Mouse (Mus musculus) CH12F3 (cell line): Measurements from ENCODE around the gene Gm9745.
"Not testable (repeated sequence)": the region's sequence is repeated elsewhere in the genome, so short reads cannot be mapped to it uniquely, and the experiment has no call there.

Experiments
- in situ Hi-C: fragments of 300-500 bp; cut with MboI; formaldehyde crosslinking; loops from 2 replicates; pipeline ENCODE4 v1.14.3; 2020; ENCODE audit warnings: low sequenced_read_pairs

Gm9745 gene

DNA sequence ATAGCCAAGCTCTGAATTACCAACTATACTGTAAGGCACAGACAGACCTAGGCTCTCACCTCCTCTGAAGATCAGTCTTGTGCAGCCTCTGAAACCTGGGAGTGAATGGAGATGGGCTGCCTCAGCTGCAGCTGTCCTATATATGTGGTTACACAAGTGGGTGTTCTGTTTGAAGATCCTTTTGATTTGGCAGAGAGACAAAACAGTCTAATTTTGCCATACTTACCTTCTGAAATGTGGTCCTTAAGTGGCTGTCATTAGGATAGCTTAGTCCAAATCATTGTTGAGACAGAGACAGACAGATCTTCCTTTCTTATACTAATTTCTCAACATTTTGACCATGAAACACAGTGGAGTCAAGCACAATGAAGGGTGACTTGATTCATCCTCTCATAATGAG is at the start of gene Gm9745:
Gene Gm9745 (minus strand): TSS at position 101 of the 400 bp plus-strand sequence.
- in situ Hi-C loops: not testable (repeated sequence)

DNA sequence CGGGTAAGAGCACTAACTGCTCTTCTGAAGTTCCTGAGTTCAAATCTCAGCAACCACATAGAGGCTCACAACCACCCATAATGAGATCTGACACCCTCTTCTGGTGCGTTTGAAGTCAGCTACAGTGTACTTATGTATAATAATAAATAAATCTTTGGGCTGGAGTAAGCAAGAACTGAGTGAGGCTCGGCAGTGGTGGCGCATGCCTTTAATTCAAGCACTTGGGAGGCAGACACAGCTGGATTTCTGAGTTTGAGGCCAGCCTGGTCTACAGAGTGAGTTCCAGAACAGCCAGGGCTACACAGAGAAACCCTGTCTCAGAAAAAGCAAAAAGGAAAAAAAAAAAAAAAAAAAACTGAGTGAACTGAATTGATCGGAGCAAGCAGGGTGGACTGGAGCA is 49.2 kb upstream of the Gm9745 start:
- in situ Hi-C loops: not testable (repeated sequence)

DNA sequence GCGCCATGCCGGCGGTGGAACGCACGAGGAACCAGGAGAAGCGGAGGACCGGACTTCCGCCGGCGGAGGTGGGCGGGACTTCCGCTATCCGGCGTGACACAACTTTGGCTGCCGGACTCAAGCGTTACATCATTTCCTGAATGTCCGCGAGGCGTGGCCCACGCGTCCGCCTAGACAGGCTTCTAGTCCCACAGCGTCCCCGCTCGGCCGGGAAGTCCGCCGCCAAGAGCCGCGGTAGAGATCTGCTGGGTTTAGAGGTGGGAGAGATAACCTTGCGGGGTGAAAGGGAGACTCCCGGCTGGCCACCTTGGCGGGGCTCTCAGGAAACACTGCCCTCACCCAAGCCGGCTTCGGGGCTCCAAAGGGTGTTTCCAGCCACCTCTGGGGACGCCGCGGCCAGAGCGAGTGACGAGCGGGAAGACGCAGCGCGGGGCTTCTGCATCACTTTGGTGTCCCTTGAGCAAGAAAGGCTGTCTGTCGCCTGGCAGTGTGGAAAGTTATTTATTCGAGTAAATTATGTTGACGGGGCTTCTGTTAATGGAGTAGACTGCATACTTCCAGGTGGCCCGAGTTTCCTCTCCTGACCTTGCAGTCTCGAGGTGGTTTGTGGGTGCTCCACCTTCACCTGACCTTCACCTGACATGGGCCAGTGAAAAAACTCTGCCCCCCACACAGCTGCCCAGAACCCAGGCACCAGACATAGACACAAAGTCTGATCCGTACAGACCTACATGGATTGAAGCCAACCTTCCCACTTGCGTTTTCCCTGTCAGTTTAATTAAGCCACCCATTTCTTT is 48.2 kb upstream of the Gm9745 start, which contains the start of gene Gtpbp4:
Gene Gtpbp4 (minus strand): TSS at position 94 of the 797 bp plus-strand sequence.
- in situ Hi-C loops: no loop called here

DNA sequence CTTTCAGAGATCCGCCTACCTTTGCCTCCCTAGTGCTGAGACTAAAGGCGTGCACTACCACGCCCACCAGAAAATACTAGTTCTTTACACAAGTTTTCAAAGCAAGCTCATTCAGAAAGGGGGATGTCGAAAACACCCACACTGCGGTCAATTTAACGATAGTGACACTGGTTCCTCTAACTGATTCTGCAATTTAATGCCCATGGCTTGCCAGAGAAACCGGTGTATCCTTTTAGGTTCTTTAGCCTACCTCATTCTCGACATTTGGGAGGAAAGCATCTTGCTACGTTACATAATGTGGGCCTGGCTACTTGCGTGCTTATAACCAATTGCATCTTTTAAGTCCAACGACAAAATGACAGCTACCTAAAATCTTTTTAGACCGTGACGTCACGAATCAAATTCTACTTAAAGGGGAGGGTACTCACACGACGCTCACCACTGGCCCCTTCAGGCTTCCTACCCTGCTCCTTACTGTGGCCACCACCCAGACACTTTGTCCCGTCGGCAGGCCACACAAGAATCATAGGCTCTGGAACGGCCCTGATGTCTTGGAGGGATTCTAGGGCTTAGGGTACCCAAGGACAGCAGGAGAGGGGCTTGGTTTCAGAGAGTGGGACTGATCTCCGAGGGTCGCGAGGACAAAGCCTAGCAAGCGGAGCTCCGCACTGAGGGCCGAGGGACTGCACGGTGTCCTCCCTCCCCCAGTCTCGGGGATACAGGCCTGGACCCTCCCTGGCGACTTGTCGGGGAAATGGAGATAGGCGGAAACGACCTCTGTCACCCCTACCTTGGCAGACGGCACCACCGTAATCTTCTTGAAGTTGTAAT is 47.3 kb upstream of the Gm9745 start:
- in situ Hi-C loops: no loop called here

DNA sequence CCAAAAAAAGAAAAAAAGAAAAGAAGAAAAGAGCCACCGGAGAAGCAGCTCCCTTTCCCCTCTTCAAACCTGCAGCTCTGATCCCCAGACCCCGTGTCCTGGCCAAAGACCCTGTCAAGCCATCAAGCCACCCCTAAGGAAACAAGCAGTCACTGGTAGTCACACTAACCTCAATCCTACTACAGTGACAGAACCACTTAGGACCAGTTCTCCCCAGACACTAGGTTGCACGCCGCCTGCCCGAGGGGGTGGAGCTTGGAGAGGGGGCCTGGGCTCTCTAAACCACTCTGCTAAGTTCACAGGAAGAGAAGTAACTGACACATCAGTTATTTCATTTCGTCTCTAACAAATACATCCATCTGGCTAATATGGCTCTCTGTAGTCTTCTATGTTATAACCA is 44.2 kb upstream of the Gm9745 start:
- in situ Hi-C loops: no loop called here

DNA sequence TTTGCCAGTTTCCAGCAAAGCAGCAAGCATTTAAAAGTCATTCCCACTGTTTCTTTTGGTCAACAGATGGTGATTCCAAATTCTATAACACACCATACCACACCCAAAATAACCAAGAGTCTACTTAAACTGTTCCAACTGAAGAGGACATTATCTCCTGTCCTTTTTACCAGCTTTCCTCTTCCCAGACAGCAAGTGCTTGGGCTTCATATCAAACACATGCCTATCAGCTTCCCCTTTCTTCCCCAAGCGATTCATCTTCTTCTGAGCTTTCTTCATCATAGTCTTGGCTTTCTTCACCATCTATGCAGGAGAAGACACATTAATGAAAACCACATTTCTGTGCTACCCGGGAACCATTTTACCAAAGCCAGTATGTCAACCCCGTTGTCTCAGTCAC is 24.9 kb upstream of the Gm9745 start:
- in situ Hi-C loops: no loop called here

DNA sequence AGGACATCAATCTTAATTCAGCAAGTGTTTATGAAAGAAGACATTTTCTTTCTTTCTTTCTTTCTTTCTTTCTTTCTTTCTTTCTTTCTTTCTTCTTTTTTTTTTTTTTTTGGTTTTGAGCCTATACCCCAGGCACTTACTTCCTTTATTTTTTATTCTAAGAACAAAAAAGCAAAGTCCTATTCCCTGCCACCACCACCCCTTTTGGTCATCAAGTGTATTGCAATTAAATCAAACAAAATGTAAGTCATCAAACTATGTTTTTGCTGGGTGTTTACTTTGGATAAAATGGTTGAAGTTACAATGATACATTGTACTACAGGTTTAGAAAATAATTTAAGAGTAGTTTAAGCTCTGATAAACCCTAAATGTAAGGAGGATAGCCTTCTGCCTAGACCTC is 24.3 kb upstream of the Gm9745 start:
- in situ Hi-C loops: no loop called here

DNA sequence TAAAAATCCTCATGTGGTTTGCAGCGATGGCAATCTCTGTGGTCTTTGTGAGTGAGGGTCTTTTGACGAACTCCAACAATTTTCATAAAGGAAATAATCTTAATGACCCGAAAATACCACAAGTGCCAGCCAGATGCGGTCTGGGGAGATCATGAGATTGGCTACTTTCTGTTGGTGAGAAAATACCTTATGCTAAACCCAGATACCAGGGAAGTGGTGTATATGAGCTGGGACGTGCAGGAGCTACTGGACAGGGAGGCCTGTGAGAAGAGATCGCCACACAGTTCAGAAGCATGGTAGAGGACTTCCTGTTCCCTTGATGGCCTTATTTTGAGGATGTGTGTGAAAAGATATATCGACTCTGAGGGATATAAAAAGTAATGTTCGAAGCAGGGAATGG is 19.7 kb upstream of the Gm9745 start:
- in situ Hi-C loops: no loop called here

DNA sequence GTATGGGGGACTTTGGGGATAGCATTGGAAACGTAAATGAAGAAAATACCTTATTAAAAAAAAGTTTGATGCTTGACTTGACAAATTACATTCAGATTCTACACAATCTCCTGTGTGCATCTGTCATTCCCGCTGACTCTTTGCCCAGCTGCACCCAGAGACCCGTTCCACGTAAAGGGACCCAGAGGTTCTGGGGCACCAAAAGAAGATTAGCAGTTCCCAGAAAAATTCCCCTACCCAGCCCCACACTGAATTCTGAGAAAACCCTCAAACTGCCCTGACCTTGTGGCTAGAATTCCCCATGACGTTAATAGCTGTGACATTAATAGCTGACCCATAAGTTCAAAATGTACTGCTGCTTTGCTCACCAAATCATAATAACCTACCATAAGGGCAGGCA is 17.2 kb upstream of the Gm9745 start:
- in situ Hi-C loops: no loop called here

DNA sequence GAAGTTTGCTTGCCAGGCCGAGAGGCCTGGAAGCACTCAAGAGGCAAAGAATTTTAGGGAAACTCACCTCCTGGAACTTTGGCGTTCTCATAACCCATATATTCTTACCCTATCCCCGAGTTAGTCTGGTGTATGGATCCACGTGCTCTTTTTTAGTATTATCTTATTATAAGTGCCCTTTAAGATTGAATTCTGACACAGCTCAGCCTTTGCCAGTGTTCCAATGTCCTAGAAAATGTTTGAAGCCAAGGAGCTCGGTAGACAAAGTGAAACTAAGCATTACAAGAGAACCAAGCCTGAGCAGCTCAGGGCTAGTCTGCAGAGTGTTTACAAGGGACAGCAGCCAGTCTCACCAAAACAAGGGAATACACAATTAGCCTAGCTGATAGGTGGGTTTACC is 14.2 kb upstream of the Gm9745 start:
- in situ Hi-C loops: not testable (repeated sequence)

DNA sequence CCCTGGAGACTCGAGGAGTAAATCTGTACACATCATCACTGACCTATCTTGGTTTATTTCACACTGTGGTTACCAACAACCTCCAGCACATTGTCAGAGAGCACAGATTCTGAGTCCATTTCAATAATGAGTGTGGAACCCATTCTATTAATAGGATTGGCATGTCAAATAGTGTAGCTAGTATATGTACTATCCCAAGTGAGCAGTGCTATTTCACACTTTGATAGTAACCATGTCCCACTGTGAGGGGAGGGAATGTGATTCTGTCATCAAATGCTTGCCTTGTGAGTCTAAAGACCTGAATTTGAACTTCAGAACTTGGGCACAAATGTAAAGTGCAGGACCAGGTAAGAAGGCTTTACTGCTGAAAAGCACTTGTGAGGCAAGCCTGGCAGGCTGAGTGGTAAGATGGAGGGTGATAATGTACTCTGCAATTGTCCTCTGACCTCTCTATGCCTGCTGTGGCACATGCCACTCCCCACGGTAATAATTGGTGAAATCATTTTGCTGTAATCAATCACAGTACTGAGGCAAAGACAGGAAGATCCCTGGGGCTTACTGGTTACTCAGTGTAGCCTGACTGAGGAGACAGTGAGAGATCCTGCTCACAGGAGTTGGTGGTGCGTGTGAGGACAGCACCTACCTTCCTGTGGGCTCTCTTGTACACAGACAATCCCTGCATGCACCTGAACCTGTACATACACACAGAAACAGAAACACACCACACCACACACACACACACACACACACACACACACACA is 13.3 kb upstream of the Gm9745 start:
- in situ Hi-C loops: not testable (repeated sequence)

DNA sequence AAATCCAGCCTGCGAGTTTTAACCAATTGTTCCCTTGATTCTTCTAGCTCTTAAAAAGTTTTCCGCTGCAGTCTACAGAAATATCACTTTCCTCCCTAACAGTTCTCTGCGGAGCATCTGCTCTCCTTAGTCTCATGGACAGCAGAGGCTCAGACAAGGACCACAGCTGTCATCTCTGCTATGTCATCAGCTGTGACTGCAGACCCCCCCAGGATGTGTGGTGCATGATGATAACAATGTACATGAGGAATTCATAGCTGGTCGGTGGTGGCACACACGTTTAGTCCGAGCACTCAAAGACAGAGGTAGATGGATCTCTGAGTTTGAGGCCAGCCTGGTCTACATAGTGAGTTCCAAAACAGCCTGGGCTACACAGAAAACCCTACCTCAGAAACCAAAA is 11.5 kb upstream of the Gm9745 start:
- in situ Hi-C loops: not testable (repeated sequence)

DNA sequence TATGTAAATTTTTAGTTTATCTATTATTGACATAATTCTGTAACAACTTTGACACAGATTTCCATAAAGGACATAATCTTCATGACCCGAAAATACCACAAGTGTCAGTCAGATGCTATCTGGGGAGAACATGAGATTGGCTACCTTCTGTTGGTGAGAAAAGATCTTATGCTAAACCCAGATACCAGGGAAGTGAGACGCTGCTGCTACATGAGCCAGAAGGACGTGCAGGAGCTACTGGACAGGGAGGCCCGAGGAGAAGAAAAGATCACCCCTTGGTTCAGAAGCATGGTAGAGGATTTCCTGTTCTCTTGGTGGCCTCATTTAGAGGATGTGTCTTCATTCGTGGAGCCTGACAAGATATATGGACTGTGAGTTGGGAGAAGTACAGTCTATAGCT is 11.0 kb upstream of the Gm9745 start:
- in situ Hi-C loops: not testable (repeated sequence)

DNA sequence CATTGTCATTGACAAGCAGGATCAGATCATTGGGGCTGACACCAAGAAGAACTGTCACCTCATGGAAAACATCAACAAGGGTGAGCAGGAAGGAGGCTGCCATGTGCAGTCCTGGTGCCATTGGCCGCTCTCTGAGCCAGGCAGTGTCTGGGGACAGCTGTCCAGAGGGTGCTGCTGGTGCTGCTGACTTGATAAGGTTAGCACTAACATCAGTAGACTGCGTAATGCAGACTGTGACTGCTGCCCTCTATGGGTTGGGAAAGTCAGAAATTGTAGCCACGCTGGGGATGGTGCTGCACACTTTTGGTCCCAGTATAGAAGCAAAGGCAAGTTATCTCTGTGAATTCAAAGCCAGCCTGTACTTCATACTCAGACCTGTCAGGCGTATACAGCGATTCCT is 8.8 kb upstream of the Gm9745 start:
- in situ Hi-C loops: not testable (repeated sequence)

DNA sequence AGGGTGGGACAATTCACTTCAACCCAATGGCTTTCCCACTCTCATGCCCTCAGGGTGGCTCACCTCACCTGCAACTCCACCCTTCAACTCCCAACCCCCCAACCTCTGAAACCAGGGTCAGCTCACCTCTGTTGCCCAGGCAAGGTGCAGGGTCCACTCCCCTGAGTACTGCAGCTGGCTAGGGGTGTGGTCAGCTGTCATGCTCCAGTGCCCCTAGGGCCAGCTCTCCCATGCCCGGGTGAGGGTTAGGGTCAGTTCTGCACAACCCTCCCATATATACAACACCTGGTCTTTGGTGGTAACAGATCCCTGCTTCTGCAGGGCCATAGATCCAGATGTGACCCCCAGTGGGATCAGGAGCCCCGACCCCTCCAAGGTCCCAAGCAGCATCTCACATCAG is 7.1 kb upstream of the Gm9745 start:
- in situ Hi-C loops: not testable (repeated sequence)

DNA sequence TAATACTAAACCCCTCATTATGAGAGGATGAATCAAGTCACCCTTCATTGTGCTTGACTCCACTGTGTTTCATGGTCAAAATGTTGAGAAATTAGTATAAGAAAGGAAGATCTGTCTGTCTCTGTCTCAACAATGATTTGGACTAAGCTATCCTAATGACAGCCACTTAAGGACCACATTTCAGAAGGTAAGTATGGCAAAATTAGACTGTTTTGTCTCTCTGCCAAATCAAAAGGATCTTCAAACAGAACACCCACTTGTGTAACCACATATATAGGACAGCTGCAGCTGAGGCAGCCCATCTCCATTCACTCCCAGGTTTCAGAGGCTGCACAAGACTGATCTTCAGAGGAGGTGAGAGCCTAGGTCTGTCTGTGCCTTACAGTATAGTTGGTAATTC is 4.5 kb upstream of the Gm9745 start, which contains the start of gene Idi2:
Gene Idi2 (plus strand): TSS at position 301 of the 400 bp plus-strand sequence.
- in situ Hi-C loops: not testable (repeated sequence)

DNA sequence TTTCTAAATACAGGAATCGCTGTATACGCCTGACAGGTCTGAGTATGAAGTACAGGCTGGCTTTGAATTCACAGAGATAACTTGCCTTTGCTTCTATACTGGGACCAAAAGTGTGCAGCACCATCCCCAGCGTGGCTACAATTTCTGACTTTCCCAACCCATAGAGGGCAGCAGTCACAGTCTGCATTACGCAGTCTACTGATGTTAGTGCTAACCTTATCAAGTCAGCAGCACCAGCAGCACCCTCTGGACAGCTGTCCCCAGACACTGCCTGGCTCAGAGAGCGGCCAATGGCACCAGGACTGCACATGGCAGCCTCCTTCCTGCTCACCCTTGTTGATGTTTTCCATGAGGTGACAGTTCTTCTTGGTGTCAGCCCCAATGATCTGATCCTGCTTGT is 4.2 kb downstream of the Gm9745 start:
- in situ Hi-C loops: not testable (repeated sequence)

DNA sequence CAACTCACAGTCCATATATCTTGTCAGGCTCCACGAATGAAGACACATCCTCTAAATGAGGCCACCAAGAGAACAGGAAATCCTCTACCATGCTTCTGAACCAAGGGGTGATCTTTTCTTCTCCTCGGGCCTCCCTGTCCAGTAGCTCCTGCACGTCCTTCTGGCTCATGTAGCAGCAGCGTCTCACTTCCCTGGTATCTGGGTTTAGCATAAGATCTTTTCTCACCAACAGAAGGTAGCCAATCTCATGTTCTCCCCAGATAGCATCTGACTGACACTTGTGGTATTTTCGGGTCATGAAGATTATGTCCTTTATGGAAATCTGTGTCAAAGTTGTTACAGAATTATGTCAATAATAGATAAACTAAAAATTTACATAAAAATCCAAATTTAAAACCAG is 6.3 kb downstream of the Gm9745 start:
- in situ Hi-C loops: not testable (repeated sequence)

DNA sequence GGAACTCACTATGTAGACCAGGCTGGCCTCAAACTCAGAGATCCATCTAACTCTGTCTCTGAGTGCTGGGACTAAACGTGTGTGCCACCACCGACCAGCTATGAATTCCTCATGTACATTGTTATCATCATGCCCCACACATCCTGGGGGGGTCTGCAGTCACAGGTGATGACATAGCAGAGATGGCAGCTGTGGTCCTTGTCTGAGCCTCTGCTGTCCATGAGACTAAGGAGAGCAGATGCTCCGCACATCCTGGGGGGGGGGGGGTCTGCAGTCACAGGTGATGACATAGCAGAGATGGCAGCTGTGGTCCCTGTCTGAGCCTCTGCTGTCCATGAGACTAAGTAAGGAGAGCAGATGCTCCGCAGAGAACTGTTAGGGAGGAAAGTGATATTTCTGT is 6.9 kb downstream of the Gm9745 start:
- in situ Hi-C loops: not testable (repeated sequence)

DNA sequence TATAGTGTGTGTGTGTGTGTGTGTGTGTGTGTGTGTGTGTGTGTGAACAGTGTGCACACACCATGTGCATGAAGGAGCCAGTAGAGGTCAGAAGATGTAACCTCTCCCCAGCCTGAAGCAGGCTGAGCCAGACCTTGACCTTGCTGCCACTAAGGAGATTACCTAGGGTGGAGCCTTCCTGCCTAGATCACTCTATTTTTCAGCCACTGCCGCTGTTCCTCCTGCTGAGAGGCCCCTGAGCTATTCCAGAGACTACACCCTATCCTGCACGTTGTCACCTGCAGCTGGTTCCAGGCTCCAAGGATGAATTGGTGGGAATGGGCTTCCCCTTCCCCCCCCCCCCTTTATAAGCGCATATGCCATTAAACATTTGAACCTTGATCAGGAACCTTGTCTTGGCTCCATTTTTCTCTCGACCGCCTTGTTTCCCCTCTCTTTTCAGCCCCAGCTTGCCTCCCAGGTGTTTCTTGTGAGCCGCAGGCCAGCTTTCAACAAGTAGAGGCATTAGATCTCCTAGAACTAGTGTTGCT is 10.4 kb downstream of the Gm9745 start:
- in situ Hi-C loops: not testable (repeated sequence)

DNA sequence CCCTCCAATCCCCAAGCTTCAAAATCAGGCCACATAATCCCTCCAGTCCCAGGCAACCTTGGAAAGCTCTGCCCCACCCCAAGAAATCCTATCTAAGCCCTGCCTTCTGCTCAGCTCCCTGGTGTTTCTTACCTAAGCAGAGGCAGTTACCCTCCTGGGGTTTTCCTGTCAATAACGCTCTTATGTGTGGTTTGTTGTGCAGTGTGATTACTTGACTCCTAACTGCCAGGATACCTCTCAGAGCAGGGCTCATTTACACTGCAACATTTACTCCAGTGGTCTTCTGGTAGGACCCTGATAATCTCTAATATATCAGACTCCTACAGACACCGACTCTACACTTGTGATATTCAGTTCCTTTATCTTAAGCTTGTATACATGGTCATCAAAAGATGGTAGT is 14.5 kb downstream of the Gm9745 start:
- in situ Hi-C loops: no loop called here
